Mouse (Mus musculus): ENCODE results near the gene Calhm1.

Calhm1 gene

GRCm38 (mm10) chr19:47166758-47167157 lies 22.7 kb upstream of the Calhm1 start:
- no peaks in the 10 kb centered on the region for H3K27me3 ChIP-seq (ENCODE audit: insufficient read depth, low read length)
- H3K36me3 ChIP-seq (ENCODE audit: insufficient read depth, low read length) = no peaks in the 10 kb centered on the region
- H3K9me3 ChIP-seq (ENCODE audit: low read length) = peaks cover 13% of the 10 kb centered on the region
- no peak overlapping the region for H3K4me3 ChIP-seq (replicated peaks; ENCODE audit: low read length)
- TF ChIP-seq NANOG (IDR thresholded peaks at IDR 0.05; ENCODE audit: borderline replicate concordance, low read length) (no peak), CTCF (conservative IDR thresholded peaks at IDR 0.05; ENCODE audit: low read length) (no peak), POU5F1 (IDR thresholded peaks at IDR 0.05; ENCODE audit: borderline replicate concordance, low read length) (no peak)
- H3K4me1 ChIP-seq (replicated peaks; ENCODE audit: low read depth, low read length) = peaks cover 24% of the 10 kb centered on the region

GRCm38 (mm10) chr19:47163176-47163744 lies 19.2 kb upstream of the Calhm1 start:
- Histone ChIP-seq H3K9me3 (ENCODE audit: low read length) (no peaks in the 10 kb centered on the region), H3K27me3 (ENCODE audit: insufficient read depth, low read length) (no peaks in the 10 kb centered on the region), H3K4me3 (replicated peaks; ENCODE audit: low read length) (no peak overlapping the region), H3K4me1 (replicated peaks; ENCODE audit: low read depth, low read length) (peaks cover 24% of the 10 kb centered on the region), H3K36me3 (ENCODE audit: insufficient read depth, low read length) (no peaks in the 10 kb centered on the region)
- 0 out of 2 replicates have a peak, but pooled peaks have one; percentile 5 for TF ChIP-seq CTCF (conservative IDR thresholded peaks at IDR 0.05; ENCODE audit: low read length)
- TF ChIP-seq NANOG (IDR thresholded peaks at IDR 0.05; ENCODE audit: borderline replicate concordance, low read length) = no peak

- Histone ChIP-seq H3K4me3 (replicated peaks; ENCODE audit: low read length) (no peak overlapping the region), H3K9me3 (ENCODE audit: low read length) (no peaks in the 10 kb centered on the region), H3K4me1 (replicated peaks; ENCODE audit: low read depth, low read length) (peaks cover 25% of the 10 kb centered on the region), H3K27me3 (ENCODE audit: insufficient read depth, low read length) (no peaks in the 10 kb centered on the region), H3K36me3 (ENCODE audit: insufficient read depth, low read length) (no peaks in the 10 kb centered on the region)
- no peak for TF ChIP-seq NANOG (IDR thresholded peaks at IDR 0.05; ENCODE audit: borderline replicate concordance, low read length)
- no peak for TF ChIP-seq CTCF (conservative IDR thresholded peaks at IDR 0.05; ENCODE audit: low read length)
- TF ChIP-seq POU5F1 (IDR thresholded peaks at IDR 0.05; ENCODE audit: borderline replicate concordance, low read length) = no peak
These were observed 17.6 kb upstream of the Calhm1 start for GRCm38 (mm10) chr19:47161669-47162068.

- no peak within 1 kb of the TSS for H3K4me3 ChIP-seq (replicated peaks; ENCODE audit: low read length)
- H3K27me3 ChIP-seq (ENCODE audit: insufficient read depth, low read length) = no peaks in the 10 kb centered on the region
- no peaks in the 10 kb centered on the region for H3K36me3 ChIP-seq (ENCODE audit: insufficient read depth, low read length)
- no peak for TF ChIP-seq POU5F1 (IDR thresholded peaks at IDR 0.05; ENCODE audit: borderline replicate concordance, low read length)
- no peak for TF ChIP-seq NANOG (IDR thresholded peaks at IDR 0.05; ENCODE audit: borderline replicate concordance, low read length)
- no peak for TF ChIP-seq CTCF (conservative IDR thresholded peaks at IDR 0.05; ENCODE audit: low read length)
- no peaks in the 10 kb centered on the region for H3K9me3 ChIP-seq (ENCODE audit: low read length)
- H3K4me1 ChIP-seq (replicated peaks; ENCODE audit: low read depth, low read length) = peaks cover 36% of the 10 kb centered on the region
These were observed 13.6 kb upstream of the Calhm1 start, which contains the start of gene Calhm3 for GRCm38 (mm10) chr19:47157664-47158063. Calhm3 (minus strand) TSS chr19:47157764.

- Histone ChIP-seq H3K27me3 (ENCODE audit: insufficient read depth, low read length) (peaks cover 13% of the 10 kb centered on the region), H3K4me1 (replicated peaks; ENCODE audit: low read depth, low read length) (peaks cover 62% of the 10 kb centered on the region), H3K4me3 (replicated peaks; ENCODE audit: low read length) (no peak overlapping the region), H3K36me3 (ENCODE audit: insufficient read depth, low read length) (no peaks in the 10 kb centered on the region), H3K9me3 (ENCODE audit: low read length) (no peaks in the 10 kb centered on the region)
- TF ChIP-seq POU5F1 (IDR thresholded peaks at IDR 0.05; ENCODE audit: borderline replicate concordance, low read length) = no peak
These were observed 9.7 kb upstream of the Calhm1 start for GRCm38 (mm10) chr19:47153767-47154166.

GRCm38 (mm10) chr19:47152062-47152369 lies 8.0 kb upstream of the Calhm1 start:
- TF ChIP-seq NANOG (IDR thresholded peaks at IDR 0.05; ENCODE audit: borderline replicate concordance, low read length) (no peak), CTCF (conservative IDR thresholded peaks at IDR 0.05; ENCODE audit: low read length) (no peak), POU5F1 (IDR thresholded peaks at IDR 0.05; ENCODE audit: borderline replicate concordance, low read length) (no peak)
- Histone ChIP-seq H3K4me1 (replicated peaks; ENCODE audit: low read depth, low read length) (peaks cover 70% of the 10 kb centered on the region), H3K4me3 (replicated peaks; ENCODE audit: low read length) (peak overlapping the region; percentile 59), H3K27me3 (ENCODE audit: insufficient read depth, low read length) (peaks cover 19% of the 10 kb centered on the region), H3K9me3 (ENCODE audit: low read length) (no peaks in the 10 kb centered on the region), H3K36me3 (ENCODE audit: insufficient read depth, low read length) (no peaks in the 10 kb centered on the region)

- no peaks in the 10 kb centered on the region for H3K36me3 ChIP-seq (ENCODE audit: insufficient read depth, low read length)
- H3K4me1 ChIP-seq (replicated peaks; ENCODE audit: low read depth, low read length) = peaks cover 75% of the 10 kb centered on the region
- no peaks in the 10 kb centered on the region for H3K9me3 ChIP-seq (ENCODE audit: low read length)
- peak overlapping the region; percentile 59 for H3K4me3 ChIP-seq (replicated peaks; ENCODE audit: low read length)
- peaks cover 19% of the 10 kb centered on the region for H3K27me3 ChIP-seq (ENCODE audit: insufficient read depth, low read length)
- TF ChIP-seq NANOG (IDR thresholded peaks at IDR 0.05; ENCODE audit: borderline replicate concordance, low read length) = no peak
- TF ChIP-seq POU5F1 (IDR thresholded peaks at IDR 0.05; ENCODE audit: borderline replicate concordance, low read length) = no peak
- no peak for TF ChIP-seq CTCF (conservative IDR thresholded peaks at IDR 0.05; ENCODE audit: low read length)
These were observed 7.4 kb upstream of the Calhm1 start for GRCm38 (mm10) chr19:47151332-47152061.

- TF ChIP-seq POU5F1 (IDR thresholded peaks at IDR 0.05; ENCODE audit: borderline replicate concordance, low read length) (no peak), NANOG (IDR thresholded peaks at IDR 0.05; ENCODE audit: borderline replicate concordance, low read length) (peak; percentile 76)
- H3K27me3 ChIP-seq (ENCODE audit: insufficient read depth, low read length) = peaks cover 19% of the 10 kb centered on the region
- H3K4me3 ChIP-seq (replicated peaks; ENCODE audit: low read length) = no peak overlapping the region
- no peaks in the 10 kb centered on the region for H3K9me3 ChIP-seq (ENCODE audit: low read length)
- H3K4me1 ChIP-seq (replicated peaks; ENCODE audit: low read depth, low read length) = peaks cover 90% of the 10 kb centered on the region
- no peaks in the 10 kb centered on the region for H3K36me3 ChIP-seq (ENCODE audit: insufficient read depth, low read length)
These were observed 5.8 kb upstream of the Calhm1 start for GRCm38 (mm10) chr19:47149854-47150253.

Data from E14TG2a.4 (cell line).